Mouse (Mus musculus): ENCODE results near the gene Ccr6.

GRCm38 (mm10) chr17:8276071-8276470, 40.2 kb downstream of the Ccr6 start:
- no peak for TF ChIP-seq CTCF (IDR thresholded peaks at IDR 0.05; ENCODE audit: control insufficient read depth, insufficient read depth, low read length)
- no peak for TF ChIP-seq POLR2A (IDR thresholded peaks at IDR 0.05; ENCODE audit: borderline replicate concordance, control insufficient read depth, low read depth, low read length)

Measured in bone marrow, adult 2 months (tissue).